Mouse (Mus musculus) MEL-GATA-1-ER (cell line): ENCODE data around the gene Rtkn2.

ENCODE experiments used
- DNase-seq: peaks from one replicate; pipeline ENCODE4 v3.0.0-alpha.2; 2012; ENCODE audit warnings: low read depth; ENCODE audit errors: extremely low read depth

Gene Rtkn2

GRCm38 (mm10) chr10:68103078-68103855 is 123.9 kb downstream of the Rtkn2 start:
- no peak for DNase-seq

GRCm38 (mm10) chr10:68103988-68104387 is 124.6 kb downstream of the Rtkn2 start:
- no peak for DNase-seq

- no peak for DNase-seq
Measured at GRCm38 (mm10) chr10:68104481-68104880, 125.1 kb downstream of the Rtkn2 start.

DNA sequence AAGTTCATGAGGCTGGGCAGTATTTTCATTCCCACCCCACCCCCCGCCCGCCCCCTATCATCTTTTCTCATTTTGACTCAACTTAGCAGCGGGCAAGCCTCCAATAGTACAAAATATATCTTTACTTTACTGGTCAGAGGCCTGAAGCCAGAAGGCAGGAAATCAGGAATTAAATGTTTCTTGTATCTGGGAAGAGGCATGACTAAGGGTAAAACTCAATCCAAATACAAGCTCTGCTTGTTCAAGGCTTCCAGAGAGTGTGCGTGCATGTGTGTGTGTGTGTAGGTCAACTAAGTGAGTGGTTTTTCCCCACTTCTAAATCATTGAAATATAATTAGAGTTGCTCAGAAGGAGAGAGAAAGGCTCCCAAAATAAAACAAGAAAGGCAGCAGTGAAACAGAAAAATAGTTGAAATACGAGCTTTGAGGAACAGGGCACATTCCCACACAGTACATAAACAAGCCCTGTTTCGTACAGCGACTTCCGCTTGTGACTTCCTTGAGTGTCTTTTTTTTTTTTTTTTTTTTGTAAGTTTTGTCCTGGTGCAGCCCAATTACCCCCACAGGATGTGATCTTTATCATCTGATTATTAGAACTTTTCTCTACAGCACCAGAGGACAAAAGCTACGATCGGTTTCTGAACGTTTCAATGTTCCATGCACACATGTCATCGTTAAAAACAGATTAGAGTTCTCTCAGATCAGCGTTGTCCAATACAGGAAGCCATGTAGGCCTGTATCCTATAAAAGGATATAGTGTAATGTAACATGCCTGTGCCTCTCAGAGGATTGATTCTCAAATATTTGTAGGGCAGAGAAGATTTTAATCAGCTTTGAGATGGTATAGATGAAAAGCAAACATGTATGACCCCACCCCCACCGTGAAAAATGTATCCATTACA is 125.8 kb downstream of the Rtkn2 start:
- no peak for DNase-seq

GRCm38 (mm10) chr10:68106351-68106950 is 127.1 kb downstream of the Rtkn2 start:
- DNase-seq = no peak

DNA sequence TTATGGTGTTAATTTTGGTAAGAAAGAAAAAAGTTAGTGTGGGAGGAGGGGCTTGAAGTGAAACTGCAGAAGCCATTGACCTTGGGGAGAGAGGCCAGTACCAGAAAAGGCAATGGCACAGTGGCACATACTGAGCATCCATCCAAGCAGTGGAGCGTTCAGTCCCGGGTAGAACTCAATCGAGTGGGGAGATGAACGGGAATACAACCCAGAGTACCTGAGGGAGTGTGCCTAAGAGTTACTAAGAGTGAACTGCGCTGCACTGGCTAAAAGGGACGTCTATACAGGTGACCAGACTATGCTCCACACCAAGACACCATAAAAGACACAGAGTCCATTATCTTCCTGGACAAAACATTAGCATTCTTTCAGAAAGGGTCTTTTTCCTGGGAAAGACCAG is 128.3 kb downstream of the Rtkn2 start:
- DNase-seq = no peak
